Mouse (Mus musculus): Measurements from ENCODE around the gene Ino80. TPM values are rescaled to one million over a fixed set of nuclear protein-coding genes. Genes with fewer than 3 reads are reported as not detected.
A peak's percentile ranks its signal among the peaks of the same experiment; 100 is the strongest.

The Ino80 gene
- polyA plus RNA-seq, 1 experiment from 2014 or later, result 3.5 TPM

DNA sequence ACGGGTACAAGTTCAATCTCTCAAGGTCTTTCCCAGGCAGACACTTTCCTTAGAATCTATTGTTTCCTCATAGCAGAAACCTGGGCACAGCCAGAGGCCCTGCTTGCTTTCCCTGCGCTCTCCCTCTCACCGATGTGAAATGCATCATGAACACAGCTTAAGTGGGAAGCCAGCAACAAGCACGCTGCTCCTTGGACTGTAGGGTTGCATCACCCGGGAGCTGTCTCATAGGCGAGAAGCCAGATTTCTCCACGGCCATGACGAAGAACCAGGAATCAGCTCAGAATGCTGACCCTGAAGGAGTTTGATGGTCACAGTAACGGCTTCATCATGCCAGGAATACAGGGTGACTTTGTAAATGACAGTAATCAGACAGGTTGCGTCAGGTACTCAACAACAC is 107.4 kb downstream of the Ino80 start:
- ATAC-seq (ENCODE audit: low FRiP score, low read depth), result no peak
- Histone ChIP-seq H3K4me2 (replicated peaks) (no peak overlapping the region), H3K36me3 (peaks cover 68% of the 10 kb centered on the region), H3K9ac (no peak overlapping the region), H3K27me3 (replicated peaks) (no peaks in the 10 kb centered on the region), H3K9me3 (no peaks in the 10 kb centered on the region), H3K4me1 (no peaks in the 10 kb centered on the region), H3K4me3 (no peak overlapping the region), H3K27ac (no peak overlapping the region)
- WGBS, result 95% methylated on average over 10 of the region's 10 CpGs

DNA sequence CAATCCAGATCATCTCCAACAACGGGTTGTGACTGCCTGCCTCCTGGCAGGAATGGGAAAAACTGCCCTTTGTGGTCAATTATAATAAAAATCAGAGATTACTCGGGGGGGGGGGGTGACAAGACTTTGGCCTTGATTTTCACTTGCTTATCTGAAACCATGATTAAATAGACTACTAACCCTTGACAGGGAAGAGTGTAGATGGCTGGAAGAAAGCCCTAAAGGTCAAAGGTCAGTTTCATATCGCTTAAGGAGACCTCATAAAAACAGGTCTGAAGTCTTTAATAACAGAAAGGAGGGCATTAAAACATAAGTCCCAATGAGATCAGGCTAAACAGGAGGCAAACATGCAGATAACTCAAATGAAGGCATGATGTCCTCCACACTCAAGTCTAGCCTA is 110.1 kb downstream of the Ino80 start:
- no peak for ATAC-seq (ENCODE audit: low FRiP score, low read depth)
- no peak overlapping the region for H3K9ac ChIP-seq
- no peak overlapping the region for H3K4me2 ChIP-seq (replicated peaks)
- WGBS, result 79% methylated on average over 3 of the region's 3 CpGs
- H3K4me3 ChIP-seq, result no peak overlapping the region
- no peaks in the 10 kb centered on the region for H3K4me1 ChIP-seq
- H3K27me3 ChIP-seq (replicated peaks), result no peaks in the 10 kb centered on the region
- H3K36me3 ChIP-seq, result peaks cover 42% of the 10 kb centered on the region
- no peaks in the 10 kb centered on the region for H3K9me3 ChIP-seq
- no peak overlapping the region for H3K27ac ChIP-seq

DNA sequence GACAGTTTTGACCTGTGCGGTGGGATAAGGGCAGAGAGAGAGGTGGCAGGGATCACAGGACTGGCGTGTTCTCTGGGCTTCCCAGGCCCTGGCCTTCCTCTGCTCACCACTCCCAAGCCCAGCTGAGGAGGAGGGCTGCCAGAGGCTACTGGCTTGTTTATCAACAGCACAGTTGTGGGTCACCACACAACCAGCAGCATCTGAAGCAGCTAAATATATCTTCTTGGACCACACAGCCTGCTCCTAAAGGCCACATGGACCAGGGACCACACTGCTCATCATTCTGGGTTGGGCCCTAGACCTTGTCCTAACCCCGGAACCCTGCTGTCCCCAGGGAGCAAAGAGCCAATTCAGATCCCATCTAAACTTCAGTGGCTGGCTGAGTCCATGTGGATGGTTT is 112.5 kb downstream of the Ino80 start:
- Histone ChIP-seq H3K27me3 (replicated peaks) (no peaks in the 10 kb centered on the region), H3K36me3 (peaks cover 22% of the 10 kb centered on the region), H3K9ac (no peak overlapping the region), H3K4me1 (no peaks in the 10 kb centered on the region), H3K4me3 (no peak overlapping the region), H3K9me3 (0 out of 2 replicates have a peak, but pooled peaks cover 8% of the 10 kb centered on the region), H3K27ac (no peak overlapping the region), H3K4me2 (replicated peaks) (no peak overlapping the region)
- no peak for ATAC-seq (ENCODE audit: low FRiP score, low read depth)
- 89% methylated on average over 3 of the region's 3 CpGs for WGBS

DNA sequence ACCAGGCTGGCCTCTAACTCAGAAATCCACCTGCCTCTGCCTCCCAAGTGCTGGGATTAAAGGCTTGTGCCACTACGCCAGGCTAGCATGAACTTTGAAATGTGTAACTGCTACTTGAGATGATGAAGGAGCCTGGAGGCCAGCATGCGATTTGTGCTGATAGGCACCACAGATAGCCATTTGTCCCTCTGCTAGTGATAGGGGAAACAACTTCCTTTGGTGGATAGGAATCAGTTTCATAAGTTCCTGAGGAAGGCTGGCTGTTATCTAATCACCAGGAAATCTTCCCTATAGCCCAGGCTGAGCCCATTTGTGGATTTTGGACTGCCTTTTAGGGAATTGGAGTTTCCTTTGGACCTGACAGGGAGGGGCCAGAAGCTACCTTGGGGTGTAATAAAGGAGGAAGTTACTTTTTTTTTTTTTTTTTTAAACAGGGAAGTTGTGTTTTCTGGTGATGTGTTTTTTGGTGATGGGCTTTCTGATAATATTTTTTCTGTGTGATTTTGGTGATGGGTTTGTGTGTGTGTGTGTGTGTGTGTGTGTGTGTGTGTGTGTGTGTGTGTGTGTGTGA is 117.7 kb downstream of the Ino80 start:
- Histone ChIP-seq H3K27ac (no peak overlapping the region), H3K4me3 (no peak overlapping the region), H3K36me3 (no peaks in the 10 kb centered on the region), H3K9me3 (0 out of 2 replicates have a peak, but pooled peaks cover 8% of the 10 kb centered on the region), H3K27me3 (replicated peaks) (no peaks in the 10 kb centered on the region), H3K4me1 (no peaks in the 10 kb centered on the region), H3K9ac (no peak overlapping the region), H3K4me2 (replicated peaks) (no peak overlapping the region)
- ATAC-seq (ENCODE audit: low FRiP score, low read depth), result no peak
- 90% methylated on average over 2 of the region's 2 CpGs for WGBS

DNA sequence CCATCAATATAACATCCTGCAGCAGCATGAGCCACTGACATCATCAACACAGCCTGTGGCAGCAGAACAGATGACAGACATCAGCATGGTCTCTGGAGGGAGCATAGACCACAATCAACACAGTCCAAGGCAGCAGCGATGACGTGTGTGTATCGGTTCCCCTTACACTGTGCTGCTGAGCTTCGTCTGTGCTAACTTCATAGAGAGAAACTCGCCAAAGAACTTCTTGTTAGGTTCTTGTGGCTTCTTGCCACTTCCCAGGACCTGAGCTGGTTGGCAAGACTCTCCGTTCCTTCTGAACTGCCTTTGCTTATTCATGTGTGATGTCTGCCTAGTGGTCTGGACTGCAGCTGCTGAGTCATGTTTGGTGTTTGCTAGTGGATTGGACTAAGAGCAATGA is 119.2 kb downstream of the Ino80 start:
- Histone ChIP-seq H3K27me3 (replicated peaks) (no peaks in the 10 kb centered on the region), H3K4me1 (no peaks in the 10 kb centered on the region), H3K36me3 (no peaks in the 10 kb centered on the region), H3K4me3 (no peak overlapping the region), H3K4me2 (replicated peaks) (no peak overlapping the region), H3K9ac (no peak overlapping the region), H3K9me3 (0 out of 2 replicates have a peak, but pooled peaks cover 8% of the 10 kb centered on the region), H3K27ac (no peak overlapping the region)
- ATAC-seq (ENCODE audit: low FRiP score, low read depth), result no peak
- 84% methylated on average over 6 of the region's 6 CpGs for WGBS

DNA sequence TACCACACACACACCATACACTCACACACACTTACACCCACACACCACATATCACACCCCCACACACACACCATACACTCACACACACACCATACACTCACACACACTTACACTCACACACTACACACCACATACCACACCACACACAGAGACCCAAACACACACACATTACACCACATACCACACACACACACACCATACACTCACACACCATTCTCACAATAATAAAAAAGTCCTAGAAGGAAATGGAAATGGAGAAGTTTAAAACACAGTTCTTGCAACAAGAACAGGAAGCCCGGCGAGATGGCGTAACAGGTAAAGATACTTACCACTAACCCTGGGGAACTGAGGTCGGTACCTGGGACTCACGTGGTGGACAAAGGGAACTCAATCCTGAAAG is 120.7 kb downstream of the Ino80 start:
- no peak for ATAC-seq (ENCODE audit: low FRiP score, low read depth)
- no peak overlapping the region for H3K4me2 ChIP-seq (replicated peaks)
- peaks cover 6% of the 10 kb centered on the region for H3K27me3 ChIP-seq (replicated peaks)
- H3K9ac ChIP-seq, result no peak overlapping the region
- WGBS, result 91% methylated on average over 5 of the region's 5 CpGs
- no peaks in the 10 kb centered on the region for H3K36me3 ChIP-seq
- H3K4me3 ChIP-seq, result no peak overlapping the region
- no peak overlapping the region for H3K27ac ChIP-seq
- no peaks in the 10 kb centered on the region for H3K4me1 ChIP-seq
- 0 out of 2 replicates have a peak, but pooled peaks cover 4% of the 10 kb centered on the region for H3K9me3 ChIP-seq

DNA sequence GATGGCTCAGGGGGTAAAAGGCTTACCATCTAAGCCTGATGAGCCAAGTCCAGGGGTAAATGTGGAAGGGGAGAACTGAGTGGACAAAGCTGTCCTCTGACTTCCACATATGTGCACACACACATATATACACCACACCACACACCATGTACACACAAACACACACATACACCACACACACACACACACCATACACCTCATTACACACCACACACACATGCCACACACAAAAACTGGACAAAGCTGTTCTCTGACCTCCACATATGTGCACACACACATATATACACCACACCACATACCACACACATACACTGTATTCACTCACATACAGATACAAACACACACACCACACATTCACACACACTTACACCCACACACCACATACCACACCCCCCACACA is 121.2 kb downstream of the Ino80 start:
- Histone ChIP-seq H3K4me3 (no peak overlapping the region), H3K27ac (no peak overlapping the region), H3K9me3 (no peaks in the 10 kb centered on the region), H3K36me3 (no peaks in the 10 kb centered on the region), H3K27me3 (replicated peaks) (peaks cover 11% of the 10 kb centered on the region), H3K4me1 (peaks cover 2% of the 10 kb centered on the region), H3K9ac (no peak overlapping the region), H3K4me2 (replicated peaks) (no peak overlapping the region)
- ATAC-seq (ENCODE audit: low FRiP score, low read depth), result no peak

DNA sequence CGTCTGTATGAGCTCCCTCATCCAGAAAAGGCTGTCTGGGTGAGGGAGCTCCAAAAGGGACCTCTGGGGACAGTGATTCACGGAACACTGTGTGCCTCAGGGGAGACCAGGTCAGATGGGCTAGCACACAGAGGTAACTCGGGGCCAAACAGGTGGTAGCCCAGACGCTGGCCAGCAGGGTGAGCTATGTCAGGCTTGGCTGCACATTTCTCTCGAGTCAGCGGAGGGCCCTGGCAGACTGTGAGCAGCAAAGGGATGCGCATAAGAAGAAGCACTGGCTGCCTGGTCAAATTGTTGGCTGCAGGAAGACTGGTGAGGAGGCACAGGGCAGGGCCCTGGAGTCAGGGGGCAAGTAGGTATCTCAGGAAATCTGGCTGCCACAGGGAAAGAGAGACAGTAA is 121.8 kb downstream of the Ino80 start:
- ATAC-seq (ENCODE audit: low FRiP score, low read depth), result no peak
- Histone ChIP-seq H3K27me3 (replicated peaks) (peaks cover 14% of the 10 kb centered on the region), H3K9ac (no peak overlapping the region), H3K4me1 (peaks cover 8% of the 10 kb centered on the region), H3K9me3 (no peaks in the 10 kb centered on the region), H3K36me3 (no peaks in the 10 kb centered on the region), H3K27ac (no peak overlapping the region), H3K4me2 (replicated peaks) (no peak overlapping the region), H3K4me3 (no peak overlapping the region)
- WGBS, result 33% methylated on average over 7 of the region's 7 CpGs

DNA sequence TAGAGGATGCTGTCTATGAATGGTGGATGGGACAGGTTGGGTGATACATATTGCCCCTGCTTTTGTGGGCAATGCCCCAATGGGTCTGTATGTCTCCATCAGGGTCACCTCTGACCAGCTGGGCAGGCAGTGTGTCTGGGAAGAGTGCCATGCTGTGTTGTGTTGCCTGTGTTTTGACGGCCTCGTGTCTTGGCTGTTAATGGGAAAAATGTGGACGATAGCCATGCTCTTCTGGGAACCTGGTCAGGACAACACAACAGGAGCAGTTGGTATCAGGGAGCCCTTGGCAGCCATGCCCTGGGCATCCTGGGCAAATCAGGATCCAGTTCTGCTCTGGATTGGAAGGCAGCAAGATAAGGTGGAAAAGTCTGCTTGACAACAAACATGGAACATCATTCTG is 122.4 kb downstream of the Ino80 start:
- Histone ChIP-seq H3K4me2 (replicated peaks) (no peak overlapping the region), H3K9me3 (no peaks in the 10 kb centered on the region), H3K27me3 (replicated peaks) (peaks cover 19% of the 10 kb centered on the region), H3K4me3 (no peak overlapping the region), H3K27ac (no peak overlapping the region), H3K36me3 (no peaks in the 10 kb centered on the region), H3K9ac (no peak overlapping the region), H3K4me1 (peaks cover 12% of the 10 kb centered on the region)
- no peak for ATAC-seq (ENCODE audit: low FRiP score, low read depth)
- 89% methylated on average over 3 of the region's 3 CpGs for WGBS

DNA sequence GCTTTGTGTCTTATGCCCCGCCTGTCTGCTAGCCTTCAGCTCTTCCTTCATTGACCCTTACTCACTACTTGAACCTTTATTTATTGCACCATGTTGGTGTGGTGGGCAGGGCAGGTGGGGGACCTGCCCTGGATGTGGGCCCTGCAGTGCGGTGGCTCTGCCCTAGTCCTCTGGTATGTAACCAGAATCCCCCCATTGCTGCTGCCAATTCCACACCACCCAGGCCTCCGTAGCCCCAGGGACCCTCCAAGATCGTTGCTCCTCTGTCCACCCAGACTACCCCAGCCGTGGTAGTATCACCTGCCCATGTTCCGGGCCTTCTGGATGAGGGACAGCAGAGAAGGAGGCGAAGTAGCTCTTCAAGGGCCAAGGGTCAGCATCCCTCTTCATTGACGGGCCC is 123.8 kb downstream of the Ino80 start:
- H3K4me2 ChIP-seq (replicated peaks), result no peak overlapping the region
- H3K27ac ChIP-seq, result no peak overlapping the region
- peaks cover 12% of the 10 kb centered on the region for H3K4me1 ChIP-seq
- H3K9me3 ChIP-seq, result no peaks in the 10 kb centered on the region
- H3K27me3 ChIP-seq (replicated peaks), result peaks cover 22% of the 10 kb centered on the region
- no peak for ATAC-seq (ENCODE audit: low FRiP score, low read depth)
- H3K4me3 ChIP-seq, result no peak overlapping the region
- H3K36me3 ChIP-seq, result no peaks in the 10 kb centered on the region
- WGBS, result 90% methylated on average over 8 of the region's 8 CpGs
- H3K9ac ChIP-seq, result no peak overlapping the region

DNA sequence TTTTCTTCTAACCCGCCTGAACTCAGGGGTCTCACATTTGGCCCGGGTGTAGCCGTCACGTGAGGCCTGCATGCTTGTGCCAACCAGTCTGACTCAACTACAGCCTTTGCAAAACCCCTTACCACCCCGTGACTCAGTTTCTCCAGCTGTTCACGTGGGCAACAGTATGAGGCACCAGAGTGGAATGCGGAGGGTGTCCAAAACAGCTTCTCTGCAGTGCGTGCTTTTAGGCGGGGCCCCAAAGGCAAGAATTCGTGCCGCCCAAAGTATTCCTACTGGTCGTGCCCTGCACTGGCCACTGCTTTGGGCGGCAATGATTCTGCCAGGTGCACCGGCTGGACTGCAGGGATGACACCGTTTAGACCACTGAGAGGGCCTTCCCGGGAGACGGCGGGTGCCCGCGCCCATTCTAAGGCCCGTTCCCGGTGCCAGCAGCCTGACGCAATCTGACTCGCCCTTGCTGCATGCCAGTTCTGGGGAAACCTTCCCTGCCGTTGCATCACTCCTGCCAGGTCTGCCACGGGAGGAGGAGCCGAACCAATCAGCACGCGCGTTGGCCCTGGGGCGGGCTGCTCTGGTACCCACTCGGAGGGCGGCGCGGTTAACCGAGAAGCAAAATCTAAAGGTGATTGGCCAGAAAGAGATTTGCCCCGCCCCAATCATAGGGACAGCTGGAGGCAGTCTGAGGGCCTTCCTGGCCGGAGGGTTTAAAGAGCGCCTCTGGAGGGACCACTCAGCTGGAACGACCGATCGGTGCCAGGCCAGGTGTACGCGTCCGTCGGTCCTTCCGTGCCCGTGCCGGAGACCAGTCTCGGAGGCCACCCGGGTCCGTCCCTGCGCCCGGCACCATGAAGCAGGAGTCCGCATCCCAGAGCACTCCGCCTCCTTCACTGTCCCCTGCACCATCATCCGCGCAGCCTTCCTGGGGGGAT is 126.7 kb downstream of the Ino80 start, which contains the start of gene Chac1:
Chac1 (plus strand) TSS at position 675 of the 932 bp plus-strand sequence.
- Histone ChIP-seq H3K4me3 (peak within 1 kb of the TSS; percentile 51), H3K27me3 (replicated peaks) (peaks cover 22% of the 10 kb centered on the region), H3K27ac (no peak within 1 kb of the TSS), H3K9me3 (no peaks in the 10 kb centered on the region), H3K9ac (peak within 1 kb of the TSS; percentile 62), H3K36me3 (no peaks in the 10 kb centered on the region), H3K4me1 (peaks cover 12% of the 10 kb centered on the region), H3K4me2 (replicated peaks) (peak within 1 kb of the TSS; percentile 94)
- ATAC-seq (ENCODE audit: low FRiP score, low read depth), result peak; percentile 96
- 5% methylated on average over 58 of the region's 58 CpGs for WGBS

DNA sequence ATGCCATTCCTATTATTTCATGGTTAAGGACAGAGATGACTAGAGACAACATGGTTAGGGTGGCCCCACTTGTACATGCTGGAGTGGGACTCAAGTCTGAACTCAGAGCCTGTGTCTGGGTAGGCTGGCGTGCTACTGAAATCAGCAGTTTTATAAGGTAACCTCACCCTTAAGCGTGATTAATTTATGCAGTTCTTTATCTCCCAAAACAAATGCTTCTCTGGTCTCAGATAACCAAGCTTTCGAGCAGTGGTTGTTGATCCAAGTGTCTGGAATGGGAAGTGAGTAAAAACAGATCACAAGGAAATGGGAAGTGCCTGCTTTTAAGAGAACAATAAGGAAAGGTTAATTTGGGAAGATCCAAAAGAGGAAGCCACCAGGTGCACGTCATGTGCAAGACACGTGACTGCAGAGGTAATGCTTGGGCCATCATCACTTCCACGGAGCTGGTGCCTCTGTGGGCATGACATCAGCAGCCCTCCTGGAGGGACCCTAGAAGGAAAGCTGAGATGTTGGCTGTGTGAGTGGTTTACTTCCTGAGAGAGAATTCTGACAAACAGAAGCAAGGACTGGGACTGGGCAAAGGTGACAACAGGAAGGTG is 132.8 kb downstream of the Ino80 start:
- Histone ChIP-seq H3K9ac (no peak overlapping the region), H3K27me3 (replicated peaks) (no peaks in the 10 kb centered on the region), H3K4me2 (replicated peaks) (no peak overlapping the region), H3K4me1 (no peaks in the 10 kb centered on the region), H3K27ac (no peak overlapping the region), H3K9me3 (no peaks in the 10 kb centered on the region), H3K36me3 (no peaks in the 10 kb centered on the region), H3K4me3 (no peak overlapping the region)
- ATAC-seq (ENCODE audit: low FRiP score, low read depth), result no peak
- 56% methylated on average over 6 of the region's 6 CpGs for WGBS
